Mouse (Mus musculus) colon, adult 2 months (tissue): ENCODE measurements around the gene Zfp821. TPM values are rescaled to one million over a fixed set of nuclear protein-coding genes. Genes with fewer than 3 reads are reported as not detected.

ENCODE experiments used
- polyA plus RNA-seq: library from polyadenylated mRNA; depleted of rRNA; stranded (reverse); fragments of >200 nt; gene quantifications from 2 replicates; pipeline ENCODE4 v1.2.3, GENCODE M21; 2012; rRNA removed

Zfp821 gene
- 9.8 and 9.9 TPM in 2 replicates for polyA plus RNA-seq

GRCm38 (mm10) chr8:109705320-109706075, at the start of gene Zfp821:
TSS of gene Zfp821 (plus strand) at chr8:109705546.

GRCm38 (mm10) chr8:109693146-109693900, 12.0 kb upstream of the Zfp821 start, which contains the start of gene Ist1:
TSS of gene Ist1 (minus strand) at chr8:109693260.

GRCm38 (mm10) chr8:109737237-109738048, 32.1 kb downstream of the Zfp821 start, which contains the start of gene Atxn1l:
TSS of gene Atxn1l (minus strand) at chr8:109737739.

Other genes starting within 250 kb of the Zfp821 start
- not detected in 2 replicates for gene Pmfbp1, start 211.5 kb upstream of the Zfp821 start, polyA plus RNA-seq
- 16.8 and 18.2 TPM in 2 replicates for gene Dhx38, start 139.7 kb upstream of the Zfp821 start, polyA plus RNA-seq
- gene Txnl4b, start 139.7 kb upstream of the Zfp821 start, polyA plus RNA-seq: 2.2 and 3.0 TPM in 2 replicates
- gene Hp, start 126.4 kb upstream of the Zfp821 start, polyA plus RNA-seq: 5.5 and 15.0 TPM in 2 replicates
- gene Dhodh, start 96.9 kb upstream of the Zfp821 start, polyA plus RNA-seq: 16.3 and 18.8 TPM in 2 replicates
- gene Pkd1l3, start 91.0 kb upstream of the Zfp821 start, polyA plus RNA-seq: 0.02 and 0.03 TPM in 2 replicates
- gene Ist1, start 12.3 kb upstream of the Zfp821 start, polyA plus RNA-seq: 38.7 and 43.8 TPM in 2 replicates
- 15.9 and 17.3 TPM in 2 replicates for gene Atxn1l, start 32.2 kb downstream of the Zfp821 start, polyA plus RNA-seq
- gene Ap1g1, start 73.0 kb downstream of the Zfp821 start, polyA plus RNA-seq: 21.0 and 21.6 TPM in 2 replicates
- 13.4 and 13.8 TPM in 2 replicates for gene Phlpp2, start 163.0 kb downstream of the Zfp821 start, polyA plus RNA-seq